Mouse (Mus musculus) mesoderm, embryonic 11.5 days (tissue): ENCODE data around the gene Stx12.
A peak's percentile ranks its signal among the peaks of the same experiment; 100 is the strongest.
"Not testable (repeated sequence)": the region's sequence is repeated elsewhere in the genome, so short reads cannot be mapped to it uniquely, and the experiment has no call there.

ENCODE experiments used
- DNase-seq: peaks from one replicate; pipeline ENCODE4 v3.0.0-alpha.2; 2012; ENCODE audit warnings: low read depth, low spot score

The Stx12 gene

GRCm38 (mm10) chr4:132884064-132884843, at the start of gene Stx12:
TSS of gene Stx12 (minus strand) at chr4:132884509.
- peak; percentile 95 for DNase-seq

GRCm38 (mm10) chr4:132932752-132933404, 48.6 kb upstream of the Stx12 start:
- no peak for DNase-seq

- peak; percentile 82 for DNase-seq
These were observed 46.5 kb upstream of the Stx12 start for GRCm38 (mm10) chr4:132930784-132931183.

GRCm38 (mm10) chr4:132926520-132926919, 42.2 kb upstream of the Stx12 start:
- not testable (repeated sequence) for DNase-seq

- DNase-seq, result peak; percentile 100
These were observed 38.3 kb upstream of the Stx12 start, which contains the start of gene Fam76a for GRCm38 (mm10) chr4:132922558-132923008. TSS of gene Fam76a (minus strand) at chr4:132922558.

GRCm38 (mm10) chr4:132922061-132922530, 37.8 kb upstream of the Stx12 start:
- DNase-seq, result no peak

- DNase-seq, result no peak
These were observed 37.2 kb upstream of the Stx12 start for GRCm38 (mm10) chr4:132921488-132921887.

- DNase-seq, result no peak
These were observed 35.9 kb upstream of the Stx12 start for GRCm38 (mm10) chr4:132920171-132920570.

- DNase-seq, result not testable (repeated sequence)
These were observed 34.2 kb upstream of the Stx12 start for GRCm38 (mm10) chr4:132918493-132918892.

- DNase-seq, result no peak
These were observed 27.8 kb upstream of the Stx12 start for GRCm38 (mm10) chr4:132912156-132912555.

GRCm38 (mm10) chr4:132905843-132906360, 21.6 kb upstream of the Stx12 start:
- DNase-seq, result no peak

- DNase-seq, result peak; percentile 18
These were observed 20.5 kb upstream of the Stx12 start for GRCm38 (mm10) chr4:132904765-132905309.

GRCm38 (mm10) chr4:132904071-132904470, 19.8 kb upstream of the Stx12 start:
- DNase-seq, result no peak

GRCm38 (mm10) chr4:132898197-132898596, 13.9 kb upstream of the Stx12 start:
- DNase-seq, result no peak

GRCm38 (mm10) chr4:132894402-132894801, 10.1 kb upstream of the Stx12 start:
- DNase-seq, result no peak

GRCm38 (mm10) chr4:132884844-132885374, 600 bp upstream of the Stx12 start:
- no peak for DNase-seq

- no peak for DNase-seq
These were observed 697 bp downstream of the Stx12 start for GRCm38 (mm10) chr4:132883561-132884063.

GRCm38 (mm10) chr4:132874363-132875097, 9.8 kb downstream of the Stx12 start:
- no peak for DNase-seq

GRCm38 (mm10) chr4:132873481-132874362, 10.6 kb downstream of the Stx12 start:
- DNase-seq, result no peak

- DNase-seq, result no peak
These were observed 13.2 kb downstream of the Stx12 start for GRCm38 (mm10) chr4:132871116-132871515.
